Mouse (Mus musculus) brain, embryonic 14.5 days (tissue): ENCODE measurements around the gene Krt18. TPM values are rescaled to one million over a fixed set of nuclear protein-coding genes. Genes with fewer than 3 reads are reported as not detected.

Source experiments
- DNase-seq: peaks from one replicate; pipeline ENCODE4 v3.0.0-alpha.2; 2011; ENCODE audit warnings: low read depth
- CTCF ChIP-seq: fragments of 200-500 bp; IDR thresholded peaks from 2 replicates; pipeline ENCODE4 v1.5.1; 2012; ENCODE audit warnings: inconsistent platforms, mild to moderate bottlenecking, moderate library complexity, borderline replicate concordance; ENCODE audit not compliant: insufficient read depth, insufficient read length; ENCODE audit errors: extremely low read depth
- POLR2A ChIP-seq: fragments of 200-500 bp; IDR thresholded peaks from 2 replicates; pipeline ENCODE4 v1.6.1; 2012; ENCODE audit warnings: mild to moderate bottlenecking, inconsistent platforms, borderline replicate concordance; ENCODE audit not compliant: poor library complexity, insufficient read depth, insufficient read length, severe bottlenecking; ENCODE audit errors: extremely low read depth
- polyA plus RNA-seq: library from polyadenylated mRNA; depleted of rRNA; stranded (reverse); fragments of >200 nt; gene quantifications from 2 replicates; pipeline ENCODE4 v1.2.3, GENCODE M21; 2012

Gene Krt18
- polyA plus RNA-seq, 1 experiment = 3.9 TPM

GRCm38 (mm10) chr15:102013651-102014050 lies 14.3 kb upstream of the Krt18 start:
- TF ChIP-seq POLR2A = no peak
- no peak for TF ChIP-seq CTCF
- DNase-seq = peak; percentile 67

GRCm38 (mm10) chr15:102014848-102015247 lies 13.1 kb upstream of the Krt18 start:
- TF ChIP-seq POLR2A (no peak), CTCF (no peak)
- DNase-seq = no peak

- TF ChIP-seq CTCF (no peak), POLR2A (no peak)
- DNase-seq = no peak
These were observed 11.9 kb upstream of the Krt18 start for GRCm38 (mm10) chr15:102016096-102016495.

GRCm38 (mm10) chr15:102016787-102017186 lies 11.2 kb upstream of the Krt18 start:
- no peak for DNase-seq
- TF ChIP-seq POLR2A = no peak
- no peak for TF ChIP-seq CTCF

- TF ChIP-seq CTCF = peak; percentile 17; the same call in 1 of the 2 replicates
- TF ChIP-seq POLR2A = no peak
- DNase-seq = no peak
These were observed 10.0 kb upstream of the Krt18 start for GRCm38 (mm10) chr15:102017918-102018463.

- TF ChIP-seq CTCF = no peak
- TF ChIP-seq POLR2A = no peak
- no peak for DNase-seq
These were observed 5.5 kb upstream of the Krt18 start for GRCm38 (mm10) chr15:102022481-102022880.

GRCm38 (mm10) chr15:102023888-102024287 lies 4.1 kb upstream of the Krt18 start:
- DNase-seq = no peak
- no peak for TF ChIP-seq POLR2A
- TF ChIP-seq CTCF = no peak

GRCm38 (mm10) chr15:102025136-102025872 lies 2.7 kb upstream of the Krt18 start:
- no peak for TF ChIP-seq POLR2A
- TF ChIP-seq CTCF = no peak
- no peak for DNase-seq

- TF ChIP-seq CTCF = no peak
- no peak for TF ChIP-seq POLR2A
- no peak for DNase-seq
These were observed 1.6 kb upstream of the Krt18 start for GRCm38 (mm10) chr15:102026430-102026829.

- DNase-seq = no peak
These were observed 6.4 kb downstream of the Krt18 start for GRCm38 (mm10) chr15:102034121-102035053.

GRCm38 (mm10) chr15:102040277-102040676 lies 12.3 kb downstream of the Krt18 start:
- no peak for DNase-seq
- TF ChIP-seq CTCF = no peak
- no peak for TF ChIP-seq POLR2A

More at GRCm38 (mm10) chr15:102034121-102035053, 6.4 kb downstream of the Krt18 start:
- TF ChIP-seq POLR2A = no peak
- no peak for TF ChIP-seq CTCF

- DNase-seq = no peak
- TF ChIP-seq POLR2A (no peak), CTCF (no peak)
These were observed 14.0 kb downstream of the Krt18 start for GRCm38 (mm10) chr15:102041951-102042350.

- no peak for TF ChIP-seq POLR2A
- no peak for DNase-seq
These were observed 16.8 kb downstream of the Krt18 start for GRCm38 (mm10) chr15:102044745-102045144.
